Mouse (Mus musculus) liver, postnatal 0 days (tissue): ENCODE measurements at regions not wholly inside any gene's neighbourhood (a gene's known extent, or its start where the extent isn't known, plus 50 kb on each side); places are given as distances from the start of the nearest gene placed in this dataset.

Source experiments
- CTCF ChIP-seq: sonication (generic); IDR thresholded peaks from 2 replicates; pipeline ENCODE4 v1.5.1; 2016; ENCODE audit warnings: antibody characterized with exemption, low read depth
- EP300 ChIP-seq: IDR thresholded peaks from 2 replicates; pipeline ENCODE4 v1.6.1; 2016; ENCODE audit warnings: antibody characterized with exemption, low read depth, mild to moderate bottlenecking

- TF ChIP-seq CTCF, result no peak
- TF ChIP-seq EP300, result no peak
Observed at GRCm38 (mm10) chr8:34431985-34432384, 320.4 kb upstream of the Gm10131 start.
